Mouse (Mus musculus): ENCODE data around the gene Pax3.

GRCm38 (mm10) chr1:78157930-78158329 lies 39.0 kb downstream of the Pax3 start:
- TF ChIP-seq CTCF (IDR thresholded peaks at IDR 0.05; ENCODE audit: borderline replicate concordance, extremely low read depth, insufficient read depth, insufficient read length) (no peak), POLR2A (IDR thresholded peaks at IDR 0.05; ENCODE audit: borderline replicate concordance, extremely low read depth, insufficient read depth, insufficient read length, poor library complexity, severe bottlenecking) (no peak)
